Mouse (Mus musculus): ENCODE results near the gene Atg10. TPM values are rescaled to one million over a fixed set of nuclear protein-coding genes. Genes with fewer than 3 reads are reported as not detected.

The Atg10 gene
- polyA plus RNA-seq, 1 experiment from 2014 or later: 13.3 TPM

DNA sequence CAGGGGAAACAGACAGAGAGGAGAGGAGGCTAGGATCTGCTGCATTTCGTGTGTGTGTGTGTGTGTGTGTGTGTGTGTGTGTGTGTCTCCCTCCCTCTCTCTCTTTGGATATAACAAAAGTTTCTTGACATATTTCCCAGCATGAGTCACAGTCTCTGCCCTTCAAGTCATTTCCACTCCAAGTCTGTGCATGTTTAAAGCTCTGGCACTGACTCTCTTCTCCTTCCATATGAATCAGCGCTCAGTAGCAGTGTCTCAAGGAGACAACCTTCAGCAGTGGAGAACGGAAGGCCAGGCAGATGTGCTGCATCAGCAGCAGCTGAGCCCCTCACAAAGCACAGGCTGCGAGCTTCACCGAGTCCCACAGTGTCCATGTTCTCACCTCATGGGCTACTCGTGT is 58.6 kb downstream of the Atg10 start:
- WGBS: 70% methylated on average over 6 of the region's 6 CpGs
- no peak overlapping the region for H3K4me3 ChIP-seq (ENCODE audit: low read length)
- H3K27ac ChIP-seq (ENCODE audit: low read length): no peak overlapping the region
- H3K9ac ChIP-seq (replicated peaks; ENCODE audit: low read length): no peak overlapping the region
- no peaks in the 10 kb centered on the region for H3K36me3 ChIP-seq (ENCODE audit: insufficient read depth, low read length)
- no peaks in the 10 kb centered on the region for H3K9me3 ChIP-seq (ENCODE audit: low read length)
- H3K4me2 ChIP-seq (replicated peaks; ENCODE audit: low read depth, low read length): no peak overlapping the region
- no peaks in the 10 kb centered on the region for H3K27me3 ChIP-seq (ENCODE audit: insufficient read depth, low read length)
- 0 out of 2 replicates have a peak, but pooled peaks have one; percentile 57 for ATAC-seq (ENCODE audit: low FRiP score, low TSS enrichment)
- no peaks in the 10 kb centered on the region for H3K4me1 ChIP-seq (ENCODE audit: insufficient read depth, low read length)

DNA sequence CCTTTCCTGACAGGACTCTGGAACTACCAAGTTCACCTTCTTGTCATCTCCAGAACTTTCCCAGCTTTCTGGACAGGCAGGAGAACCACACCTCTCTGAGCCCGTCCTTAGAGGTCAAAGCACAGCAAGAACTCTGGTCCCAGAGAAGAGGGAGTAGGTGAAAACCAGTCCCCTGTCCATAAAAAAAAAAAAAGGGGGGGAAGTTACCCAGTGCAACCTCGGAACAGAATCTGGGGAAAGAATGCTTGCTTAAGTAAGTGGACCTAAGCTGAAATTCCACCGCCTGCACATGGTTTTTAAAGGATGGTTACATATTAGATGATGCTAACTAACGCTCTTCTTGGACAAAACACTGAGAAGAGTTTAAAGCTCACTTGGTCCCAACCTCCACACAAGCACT is 60.5 kb downstream of the Atg10 start:
- Histone ChIP-seq H3K27ac (ENCODE audit: low read length) (no peak overlapping the region), H3K27me3 (ENCODE audit: insufficient read depth, low read length) (no peaks in the 10 kb centered on the region), H3K36me3 (ENCODE audit: insufficient read depth, low read length) (no peaks in the 10 kb centered on the region), H3K9ac (replicated peaks; ENCODE audit: low read length) (no peak overlapping the region), H3K4me3 (ENCODE audit: low read length) (no peak overlapping the region), H3K4me2 (replicated peaks; ENCODE audit: low read depth, low read length) (no peak overlapping the region), H3K9me3 (ENCODE audit: low read length) (no peaks in the 10 kb centered on the region), H3K4me1 (ENCODE audit: insufficient read depth, low read length) (no peaks in the 10 kb centered on the region)
- no peak for ATAC-seq (ENCODE audit: low FRiP score, low TSS enrichment)
- WGBS: 56% methylated on average over 4 of the region's 4 CpGs

- Histone ChIP-seq H3K4me2 (replicated peaks; ENCODE audit: low read depth, low read length) (no peak overlapping the region), H3K4me3 (ENCODE audit: low read length) (no peak overlapping the region), H3K27ac (ENCODE audit: low read length) (no peak overlapping the region), H3K9ac (replicated peaks; ENCODE audit: low read length) (no peak overlapping the region), H3K27me3 (ENCODE audit: insufficient read depth, low read length) (no peaks in the 10 kb centered on the region), H3K9me3 (ENCODE audit: low read length) (no peaks in the 10 kb centered on the region), H3K4me1 (ENCODE audit: insufficient read depth, low read length) (no peaks in the 10 kb centered on the region), H3K36me3 (ENCODE audit: insufficient read depth, low read length) (no peaks in the 10 kb centered on the region)
- ATAC-seq (ENCODE audit: low FRiP score, low TSS enrichment): no peak
- whole genome bisulfite sequencing: 50% methylated on average over 5 of the region's 5 CpGs
Measured at GRCm38 (mm10) chr13:91162452-91162851, 61.3 kb downstream of the Atg10 start.

DNA sequence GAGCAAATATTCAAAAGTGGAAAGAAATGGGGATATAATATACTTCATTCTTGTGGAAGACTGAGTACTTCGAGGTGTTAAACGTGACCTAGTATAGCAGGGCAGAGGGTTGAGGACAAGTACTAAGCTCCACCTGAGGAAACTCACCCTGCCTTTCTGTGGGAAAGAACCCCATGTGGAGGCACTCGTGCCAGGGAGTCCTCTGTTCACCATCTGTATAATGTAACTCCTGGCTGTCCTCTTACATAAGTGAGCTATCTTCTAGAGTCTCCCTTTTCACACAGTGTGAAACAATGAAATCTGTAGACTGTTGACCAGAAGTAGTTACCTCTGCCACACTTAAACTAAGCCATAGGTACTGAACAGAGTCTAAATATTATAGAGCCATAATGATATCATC is 63.2 kb downstream of the Atg10 start:
- Histone ChIP-seq H3K9me3 (ENCODE audit: low read length) (no peaks in the 10 kb centered on the region), H3K4me3 (ENCODE audit: low read length) (no peak overlapping the region), H3K9ac (replicated peaks; ENCODE audit: low read length) (no peak overlapping the region), H3K36me3 (ENCODE audit: insufficient read depth, low read length) (no peaks in the 10 kb centered on the region), H3K4me1 (ENCODE audit: insufficient read depth, low read length) (no peaks in the 10 kb centered on the region), H3K27me3 (ENCODE audit: insufficient read depth, low read length) (no peaks in the 10 kb centered on the region), H3K4me2 (replicated peaks; ENCODE audit: low read depth, low read length) (no peak overlapping the region), H3K27ac (ENCODE audit: low read length) (no peak overlapping the region)
- WGBS: 79% methylated on average over 3 of the region's 3 CpGs
- ATAC-seq (ENCODE audit: low FRiP score, low TSS enrichment): no peak

DNA sequence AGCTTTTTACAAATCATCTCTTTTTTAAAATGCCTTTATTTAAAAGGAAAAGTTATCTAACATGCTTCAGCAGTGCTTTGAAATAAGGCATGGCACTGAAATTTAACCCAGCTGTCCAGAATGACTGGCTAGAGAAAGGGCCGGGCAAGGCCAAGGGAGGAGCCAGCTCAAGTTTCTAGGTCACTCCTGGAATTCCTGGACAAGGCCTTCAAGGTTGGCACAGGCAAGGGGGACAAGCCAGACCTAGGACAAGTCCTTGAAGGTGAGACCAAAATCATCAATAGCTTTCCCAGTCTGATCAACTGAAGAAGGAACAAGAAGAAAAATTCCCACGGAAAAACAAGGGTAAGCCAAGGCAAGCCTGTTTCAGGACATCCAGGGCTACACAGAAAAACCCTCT is 63.9 kb downstream of the Atg10 start:
- Histone ChIP-seq H3K4me1 (ENCODE audit: insufficient read depth, low read length) (no peaks in the 10 kb centered on the region), H3K36me3 (ENCODE audit: insufficient read depth, low read length) (no peaks in the 10 kb centered on the region), H3K27ac (ENCODE audit: low read length) (no peak overlapping the region), H3K27me3 (ENCODE audit: insufficient read depth, low read length) (no peaks in the 10 kb centered on the region), H3K9ac (replicated peaks; ENCODE audit: low read length) (no peak overlapping the region), H3K4me2 (replicated peaks; ENCODE audit: low read depth, low read length) (no peak overlapping the region), H3K9me3 (ENCODE audit: low read length) (no peaks in the 10 kb centered on the region), H3K4me3 (ENCODE audit: low read length) (no peak overlapping the region)
- WGBS: 47% methylated on average over 2 of the region's 2 CpGs
- ATAC-seq (ENCODE audit: low FRiP score, low TSS enrichment): peak; percentile 44; the same call in 1 of the 2 replicates

DNA sequence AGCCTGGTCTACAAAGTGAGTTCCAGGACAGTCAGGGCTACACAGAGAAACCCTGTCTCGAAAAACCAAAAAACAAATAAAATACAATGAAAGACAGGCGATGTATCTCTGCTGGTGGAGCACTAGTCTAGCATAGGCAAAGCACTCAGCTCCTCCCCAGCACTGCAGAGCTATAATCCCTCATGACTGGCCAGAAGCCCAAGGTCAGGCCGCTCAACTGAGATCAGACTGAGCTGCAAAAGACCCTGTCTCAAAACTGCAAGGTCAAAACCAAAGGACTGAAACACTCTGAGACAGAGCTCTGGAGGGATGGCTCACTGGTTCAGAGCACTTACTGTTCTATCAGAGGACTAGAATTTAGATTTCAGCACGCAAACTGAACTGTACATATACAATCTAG is 65.8 kb downstream of the Atg10 start:
- H3K27me3 ChIP-seq (ENCODE audit: insufficient read depth, low read length): no peaks in the 10 kb centered on the region
- no peak for ATAC-seq (ENCODE audit: low FRiP score, low TSS enrichment)
- no peaks in the 10 kb centered on the region for H3K9me3 ChIP-seq (ENCODE audit: low read length)
- H3K4me3 ChIP-seq (ENCODE audit: low read length): no peak overlapping the region
- 92% methylated on average over 4 of the region's 4 CpGs for WGBS
- H3K4me1 ChIP-seq (ENCODE audit: insufficient read depth, low read length): no peaks in the 10 kb centered on the region
- no peak overlapping the region for H3K4me2 ChIP-seq (replicated peaks; ENCODE audit: low read depth, low read length)
- no peak overlapping the region for H3K9ac ChIP-seq (replicated peaks; ENCODE audit: low read length)
- H3K27ac ChIP-seq (ENCODE audit: low read length): no peak overlapping the region
- no peaks in the 10 kb centered on the region for H3K36me3 ChIP-seq (ENCODE audit: insufficient read depth, low read length)

DNA sequence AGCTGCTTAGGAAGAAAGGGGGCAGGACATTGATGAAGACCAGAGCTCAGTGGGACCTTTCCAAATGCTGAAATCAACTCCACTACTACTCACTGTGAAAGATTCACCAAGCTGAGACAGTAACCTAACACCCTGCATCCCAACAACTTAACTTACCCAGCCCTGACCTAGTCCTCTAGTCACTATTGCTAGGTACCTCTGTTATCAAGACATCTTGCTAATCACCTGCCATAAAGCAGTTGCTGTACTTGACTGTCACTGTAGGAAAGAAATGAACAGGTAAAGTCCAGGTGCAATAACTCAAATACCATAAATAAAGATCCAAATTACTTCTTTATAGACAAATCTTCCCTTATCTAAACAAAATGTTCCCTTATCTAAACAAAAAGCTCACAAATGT is 66.3 kb downstream of the Atg10 start:
- Histone ChIP-seq H3K9me3 (ENCODE audit: low read length) (no peaks in the 10 kb centered on the region), H3K27me3 (ENCODE audit: insufficient read depth, low read length) (no peaks in the 10 kb centered on the region)
- ATAC-seq (ENCODE audit: low FRiP score, low TSS enrichment): no peak

DNA sequence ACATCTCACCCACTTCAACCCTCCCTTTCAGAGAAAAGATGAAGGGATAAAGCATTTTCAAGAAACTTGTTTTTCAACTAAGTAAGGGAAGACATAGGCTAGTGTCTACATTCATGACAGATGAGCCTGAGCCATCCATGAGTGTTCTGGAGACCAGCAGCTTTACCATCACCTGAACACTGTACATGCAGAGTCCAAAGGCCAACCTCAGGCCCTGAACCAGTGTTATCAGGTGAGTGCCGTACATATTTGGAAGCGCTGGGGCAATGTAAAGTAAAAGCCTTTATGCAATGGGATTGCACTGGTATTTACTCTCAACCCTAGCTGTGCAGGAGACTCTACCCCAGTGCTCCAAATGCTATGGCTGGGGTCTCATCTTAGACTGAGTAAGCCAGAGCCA is 66.8 kb downstream of the Atg10 start:
- Histone ChIP-seq H3K4me1 (ENCODE audit: insufficient read depth, low read length) (no peaks in the 10 kb centered on the region), H3K27me3 (ENCODE audit: insufficient read depth, low read length) (no peaks in the 10 kb centered on the region), H3K4me3 (ENCODE audit: low read length) (no peak overlapping the region), H3K4me2 (replicated peaks; ENCODE audit: low read depth, low read length) (no peak overlapping the region), H3K9ac (replicated peaks; ENCODE audit: low read length) (no peak overlapping the region), H3K27ac (ENCODE audit: low read length) (no peak overlapping the region), H3K9me3 (ENCODE audit: low read length) (no peaks in the 10 kb centered on the region), H3K36me3 (ENCODE audit: insufficient read depth, low read length) (no peaks in the 10 kb centered on the region)
- no peak for ATAC-seq (ENCODE audit: low FRiP score, low TSS enrichment)
- WGBS: 89% methylated on average over 2 of the region's 2 CpGs

More for the DNA sequence above, 66.3 kb downstream of the Atg10 start:
- no peak overlapping the region for H3K4me3 ChIP-seq (ENCODE audit: low read length)
- H3K9ac ChIP-seq (replicated peaks; ENCODE audit: low read length): no peak overlapping the region
- H3K4me2 ChIP-seq (replicated peaks; ENCODE audit: low read depth, low read length): no peak overlapping the region
- no peaks in the 10 kb centered on the region for H3K4me1 ChIP-seq (ENCODE audit: insufficient read depth, low read length)
- no peaks in the 10 kb centered on the region for H3K36me3 ChIP-seq (ENCODE audit: insufficient read depth, low read length)
- H3K27ac ChIP-seq (ENCODE audit: low read length): no peak overlapping the region

GRCm38 (mm10) chr13:91156308-91156707 is 67.5 kb downstream of the Atg10 start:
- WGBS: 86% methylated on average over 5 of the region's 5 CpGs
- Histone ChIP-seq H3K9me3 (ENCODE audit: low read length) (no peaks in the 10 kb centered on the region), H3K4me3 (ENCODE audit: low read length) (no peak overlapping the region), H3K27me3 (ENCODE audit: insufficient read depth, low read length) (no peaks in the 10 kb centered on the region), H3K4me1 (ENCODE audit: insufficient read depth, low read length) (no peaks in the 10 kb centered on the region), H3K4me2 (replicated peaks; ENCODE audit: low read depth, low read length) (no peak overlapping the region), H3K36me3 (ENCODE audit: insufficient read depth, low read length) (no peaks in the 10 kb centered on the region), H3K9ac (replicated peaks; ENCODE audit: low read length) (no peak overlapping the region), H3K27ac (ENCODE audit: low read length) (no peak overlapping the region)
- no peak for ATAC-seq (ENCODE audit: low FRiP score, low TSS enrichment)

- Histone ChIP-seq H3K4me2 (replicated peaks; ENCODE audit: low read depth, low read length) (no peak overlapping the region), H3K4me3 (ENCODE audit: low read length) (no peak overlapping the region), H3K36me3 (ENCODE audit: insufficient read depth, low read length) (no peaks in the 10 kb centered on the region), H3K27ac (ENCODE audit: low read length) (no peak overlapping the region), H3K9ac (replicated peaks; ENCODE audit: low read length) (no peak overlapping the region), H3K27me3 (ENCODE audit: insufficient read depth, low read length) (no peaks in the 10 kb centered on the region), H3K9me3 (ENCODE audit: low read length) (no peaks in the 10 kb centered on the region), H3K4me1 (ENCODE audit: insufficient read depth, low read length) (no peaks in the 10 kb centered on the region)
- ATAC-seq (ENCODE audit: low FRiP score, low TSS enrichment): no peak
- WGBS: 75% methylated on average over 4 of the region's 4 CpGs
Measured at GRCm38 (mm10) chr13:91155429-91156207, 68.2 kb downstream of the Atg10 start.

Measured in kidney, embryonic 16.5 days (tissue).